Mouse (Mus musculus): Measurements from ENCODE around the gene Tnfrsf14. TPM values are rescaled to one million over a fixed set of nuclear protein-coding genes. Genes with fewer than 3 reads are reported as not detected.

Gene Tnfrsf14
- polyA plus RNA-seq, 1 experiment from 2014 or later = 0.28 TPM

DNA sequence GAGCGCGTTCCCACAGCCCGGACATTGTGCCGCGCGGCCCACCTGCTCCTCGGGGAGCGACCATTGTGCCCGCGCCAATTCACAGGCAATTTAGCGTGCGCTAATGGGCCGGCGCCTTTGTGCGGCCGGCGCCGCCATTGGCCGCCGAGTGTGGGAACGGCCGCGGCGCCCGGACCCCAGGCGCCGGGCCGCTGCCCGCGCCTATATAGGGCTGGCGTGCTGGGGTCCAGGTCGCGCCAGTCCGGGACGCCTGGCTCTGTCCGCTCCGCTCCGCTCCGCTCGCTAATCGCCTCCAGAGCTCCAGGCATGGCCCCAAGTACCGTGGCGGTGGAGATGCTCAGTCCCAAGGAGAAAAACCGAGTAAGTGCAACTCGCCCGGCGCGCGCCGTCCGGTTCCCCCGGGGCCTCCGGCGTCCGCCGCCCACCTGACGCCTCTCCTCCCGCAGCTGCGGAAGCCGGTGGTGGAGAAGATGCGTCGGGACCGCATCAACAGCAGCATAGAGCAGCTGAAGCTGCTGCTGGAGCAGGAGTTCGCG lies 32.4 kb upstream of the Tnfrsf14 start, which contains the start of gene Hes5:
Hes5 (plus strand) TSS at position 234 of the 536 bp plus-strand sequence.
- Histone ChIP-seq H3K9ac (peak within 1 kb of the TSS; percentile 81), H3K4me1 (peaks cover 75% of the 10 kb centered on the region), H3K4me2 (peak within 1 kb of the TSS; percentile 71), H3K36me3 (replicated peaks) (no peaks in the 10 kb centered on the region), H3K9me3 (no peaks in the 10 kb centered on the region), H3K27me3 (replicated peaks) (no peaks in the 10 kb centered on the region), H3K4me3 (peak within 1 kb of the TSS; percentile 82), H3K27ac (peak within 1 kb of the TSS; percentile 97)
- WGBS = under 1% methylated on average over 65 of the region's 65 CpGs
- ATAC-seq (replicated peaks) = peak; percentile 20

DNA sequence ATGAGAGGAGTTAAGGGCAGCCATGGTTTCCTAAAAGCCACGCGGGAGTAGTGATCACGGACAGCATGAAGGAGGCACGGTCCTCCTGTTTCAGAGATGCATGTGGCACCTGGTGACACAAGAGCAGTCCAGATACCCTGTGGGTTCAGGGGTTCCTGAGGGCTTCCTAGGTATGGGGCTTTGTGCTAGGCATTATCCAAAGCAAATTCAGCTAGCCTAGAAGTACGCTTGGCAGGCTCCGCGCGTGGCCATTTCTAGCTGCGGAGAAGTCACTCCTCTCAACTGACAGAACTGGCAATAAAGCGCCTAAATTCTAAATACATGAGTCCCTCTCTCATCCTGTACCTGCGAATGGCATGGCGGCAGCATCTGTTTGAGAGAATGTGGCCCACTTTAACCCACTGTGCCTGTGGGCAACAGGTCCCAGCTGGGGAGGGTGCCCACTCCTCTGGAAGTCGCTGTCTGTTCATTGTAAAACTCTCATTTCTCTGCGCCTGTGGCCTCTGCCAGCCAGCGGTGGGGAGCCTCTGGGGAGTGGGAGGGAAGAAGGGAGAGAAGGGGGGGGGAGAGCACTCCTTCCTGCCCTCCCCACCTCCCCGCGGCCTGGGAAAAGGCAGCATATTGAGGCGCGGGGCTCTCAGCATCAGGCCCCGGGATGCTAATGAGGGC lies 31.8 kb upstream of the Tnfrsf14 start:
- Histone ChIP-seq H3K27me3 (replicated peaks) (no peaks in the 10 kb centered on the region), H3K27ac (peak overlapping the region; percentile 97), H3K4me1 (peaks cover 69% of the 10 kb centered on the region), H3K36me3 (replicated peaks) (no peaks in the 10 kb centered on the region), H3K9me3 (no peaks in the 10 kb centered on the region), H3K9ac (peak overlapping the region; percentile 81), H3K4me2 (peak overlapping the region; percentile 71), H3K4me3 (peak overlapping the region; percentile 82)
- WGBS = 8% methylated on average over 20 of the region's 20 CpGs
- peak; percentile 12 for ATAC-seq (replicated peaks)

- peak overlapping the region; percentile 35 for H3K4me2 ChIP-seq
- no peaks in the 10 kb centered on the region for H3K36me3 ChIP-seq (replicated peaks)
- no peak overlapping the region for H3K9ac ChIP-seq
- WGBS = 12% methylated on average over 8 of the region's 8 CpGs
- ATAC-seq (replicated peaks) = no peak
- H3K4me1 ChIP-seq = peaks cover 63% of the 10 kb centered on the region
- no peaks in the 10 kb centered on the region for H3K9me3 ChIP-seq
- H3K4me3 ChIP-seq = no peak overlapping the region
- H3K27me3 ChIP-seq (replicated peaks) = no peaks in the 10 kb centered on the region
- peak overlapping the region; percentile 46; the same call in 1 of the 2 replicates for H3K27ac ChIP-seq
Measured at GRCm38 (mm10) chr4:154958621-154959020, 30.3 kb upstream of the Tnfrsf14 start.

GRCm38 (mm10) chr4:154958171-154958570 lies 29.8 kb upstream of the Tnfrsf14 start:
- Histone ChIP-seq H3K4me2 (peak overlapping the region; percentile 35), H3K4me3 (no peak overlapping the region), H3K27ac (peak overlapping the region; percentile 46; the same call in 1 of the 2 replicates), H3K27me3 (replicated peaks) (no peaks in the 10 kb centered on the region), H3K4me1 (peaks cover 60% of the 10 kb centered on the region), H3K9ac (peak overlapping the region; percentile 23; the same call in 1 of the 2 replicates), H3K36me3 (replicated peaks) (no peaks in the 10 kb centered on the region), H3K9me3 (no peaks in the 10 kb centered on the region)
- peak; percentile 43 for ATAC-seq (replicated peaks)
- WGBS = under 1% methylated on average over 15 of the region's 15 CpGs

GRCm38 (mm10) chr4:154957289-154957993 lies 29.1 kb upstream of the Tnfrsf14 start:
- H3K4me2 ChIP-seq = peak overlapping the region; percentile 35; the same call in 1 of the 2 replicates
- H3K9me3 ChIP-seq = no peaks in the 10 kb centered on the region
- H3K27ac ChIP-seq = no peak overlapping the region
- peaks cover 60% of the 10 kb centered on the region for H3K4me1 ChIP-seq
- no peak overlapping the region for H3K4me3 ChIP-seq
- WGBS = 28% methylated on average over 13 of the region's 13 CpGs
- no peak overlapping the region for H3K9ac ChIP-seq
- H3K36me3 ChIP-seq (replicated peaks) = no peaks in the 10 kb centered on the region
- no peak for ATAC-seq (replicated peaks)
- no peaks in the 10 kb centered on the region; the same call in 1 of the 2 replicates for H3K27me3 ChIP-seq (replicated peaks)

DNA sequence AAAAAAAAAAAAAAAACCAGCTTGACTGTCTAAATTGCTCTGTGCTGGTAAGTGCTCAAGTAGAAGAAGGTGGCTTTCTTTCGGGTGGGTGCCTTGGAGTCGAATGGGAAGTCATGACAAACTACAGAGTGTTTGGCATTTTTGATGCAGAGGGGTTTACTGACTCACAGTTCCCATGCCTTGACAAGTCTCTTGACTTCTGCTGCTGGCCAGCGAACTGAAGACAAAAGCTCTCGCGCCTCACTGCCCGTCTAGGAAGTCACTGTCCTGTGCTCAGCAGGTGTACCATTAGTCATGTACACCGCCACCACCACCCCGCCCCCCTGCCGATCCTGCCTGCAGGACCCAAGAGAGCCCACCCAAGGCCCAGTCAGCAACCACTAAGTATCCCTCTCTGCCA lies 28.2 kb upstream of the Tnfrsf14 start:
- Histone ChIP-seq H3K9ac (no peak overlapping the region), H3K4me3 (no peak overlapping the region), H3K36me3 (replicated peaks) (no peaks in the 10 kb centered on the region), H3K4me2 (no peak overlapping the region), H3K4me1 (peaks cover 53% of the 10 kb centered on the region), H3K27ac (no peak overlapping the region), H3K27me3 (replicated peaks) (no peaks in the 10 kb centered on the region; the same call in 1 of the 2 replicates), H3K9me3 (no peaks in the 10 kb centered on the region)
- ATAC-seq (replicated peaks) = no peak
- whole genome bisulfite sequencing = 34% methylated on average over 9 of the region's 9 CpGs

- Histone ChIP-seq H3K9ac (no peak overlapping the region), H3K4me1 (peaks cover 26% of the 10 kb centered on the region), H3K4me2 (peak overlapping the region; percentile 32; the same call in 1 of the 2 replicates), H3K27me3 (replicated peaks) (no peaks in the 10 kb centered on the region; the same call in 1 of the 2 replicates), H3K27ac (no peak overlapping the region), H3K36me3 (replicated peaks) (no peaks in the 10 kb centered on the region), H3K4me3 (no peak overlapping the region), H3K9me3 (no peaks in the 10 kb centered on the region)
- WGBS = 2% methylated on average over 26 of the region's 26 CpGs
- ATAC-seq (replicated peaks) = peak; percentile 48; the same call in 1 of the 2 replicates
Measured at GRCm38 (mm10) chr4:154952461-154953241, 24.3 kb upstream of the Tnfrsf14 start.

DNA sequence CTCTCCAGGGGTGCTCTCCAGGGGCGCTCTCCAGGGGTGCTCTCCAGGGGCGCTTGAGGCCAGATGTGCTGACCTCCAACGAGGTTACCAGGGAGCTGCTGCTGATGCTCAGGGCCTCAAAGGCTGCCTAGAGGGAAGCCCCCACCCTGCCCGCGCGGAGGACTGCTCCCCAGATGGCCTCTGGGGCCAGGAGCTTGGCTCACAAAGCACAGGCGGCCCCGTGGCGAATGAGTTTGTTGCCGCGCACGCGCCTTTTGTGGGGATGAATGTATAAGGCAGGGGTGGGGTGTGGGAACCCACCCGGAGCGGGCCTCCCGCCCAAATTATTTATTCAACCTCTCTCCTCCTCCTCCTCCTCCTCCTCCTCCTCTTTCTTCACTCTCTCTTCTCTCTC lies 21.2 kb upstream of the Tnfrsf14 start:
- H3K4me1 ChIP-seq = peaks cover 32% of the 10 kb centered on the region
- H3K27ac ChIP-seq = 0 out of 2 replicates have a peak overlapping the region, but pooled peaks have one; percentile 34
- no peaks in the 10 kb centered on the region; the same call in 1 of the 2 replicates for H3K27me3 ChIP-seq (replicated peaks)
- H3K4me3 ChIP-seq = no peak overlapping the region
- H3K9me3 ChIP-seq = no peaks in the 10 kb centered on the region
- 3% methylated on average over 16 of the region's 16 CpGs for whole genome bisulfite sequencing
- H3K9ac ChIP-seq = no peak overlapping the region
- no peak for ATAC-seq (replicated peaks)
- no peaks in the 10 kb centered on the region for H3K36me3 ChIP-seq (replicated peaks)
- H3K4me2 ChIP-seq = peak overlapping the region; percentile 31

- Histone ChIP-seq H3K4me3 (no peak overlapping the region), H3K27ac (peak overlapping the region; percentile 69)
- WGBS = 28% methylated on average over 6 of the region's 6 CpGs
Measured at GRCm38 (mm10) chr4:154948940-154949588, 20.7 kb upstream of the Tnfrsf14 start.

GRCm38 (mm10) chr4:154948066-154948939 lies 19.9 kb upstream of the Tnfrsf14 start:
- no peak overlapping the region for H3K9ac ChIP-seq
- H3K4me1 ChIP-seq = peaks cover 32% of the 10 kb centered on the region
- H3K4me2 ChIP-seq = no peak overlapping the region
- peak; percentile 67 for ATAC-seq (replicated peaks)
- H3K9me3 ChIP-seq = no peaks in the 10 kb centered on the region
- H3K27me3 ChIP-seq (replicated peaks) = no peaks in the 10 kb centered on the region; the same call in 1 of the 2 replicates
- no peaks in the 10 kb centered on the region for H3K36me3 ChIP-seq (replicated peaks)
- H3K4me3 ChIP-seq = no peak overlapping the region
- 32% methylated on average over 14 of the region's 14 CpGs for whole genome bisulfite sequencing
- H3K27ac ChIP-seq = peak overlapping the region; percentile 69

More at GRCm38 (mm10) chr4:154948940-154949588, 20.7 kb upstream of the Tnfrsf14 start:
- Histone ChIP-seq H3K9ac (no peak overlapping the region), H3K4me2 (peak overlapping the region; percentile 31), H3K27me3 (replicated peaks) (no peaks in the 10 kb centered on the region; the same call in 1 of the 2 replicates), H3K9me3 (no peaks in the 10 kb centered on the region), H3K4me1 (peaks cover 32% of the 10 kb centered on the region), H3K36me3 (replicated peaks) (no peaks in the 10 kb centered on the region)
- ATAC-seq (replicated peaks) = no peak; the same call in 1 of the 2 replicates
